Mouse (Mus musculus) G1E-ER4 (cell line): ENCODE results near the gene Gbp2b. TPM values are rescaled to one million over a fixed set of nuclear protein-coding genes. Genes with fewer than 3 reads are reported as not detected.

ENCODE experiments used
- GATA1 ChIP-seq: IDR thresholded peaks from one replicate; pipeline ENCODE4 v1.8.0; 2012; ENCODE audit warnings: low read length, inconsistent platforms
- polyA plus RNA-seq: library from polyadenylated mRNA; stranded (reverse); fragments of >175 nt; gene quantifications from 2 replicates; pipeline ENCODE4 v1.2.3, GENCODE M21; 2012

Gene Gbp2b
- polyA plus RNA-seq, 1 experiment = not detected

DNA sequence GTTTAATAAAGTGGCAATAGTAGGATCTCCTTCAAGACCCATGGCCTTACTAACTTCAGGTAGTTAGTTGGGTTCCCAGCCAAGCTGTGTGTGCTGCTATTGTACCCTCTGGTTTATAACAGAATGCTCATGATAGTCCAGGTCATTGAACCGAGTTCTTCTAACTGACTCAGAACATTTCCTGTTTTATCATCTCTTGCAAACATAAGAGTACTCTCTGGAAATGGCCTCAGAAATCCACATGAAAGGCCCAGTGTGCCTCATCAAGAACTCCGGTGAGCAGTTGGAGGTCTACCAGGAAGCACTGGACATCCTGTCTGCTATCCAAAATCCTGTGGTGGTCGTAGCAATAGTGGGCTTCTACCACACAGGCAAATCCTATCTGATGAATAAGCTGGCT lies 3.3 kb downstream of the Gbp2b start:
- no peak for TF ChIP-seq GATA1

DNA sequence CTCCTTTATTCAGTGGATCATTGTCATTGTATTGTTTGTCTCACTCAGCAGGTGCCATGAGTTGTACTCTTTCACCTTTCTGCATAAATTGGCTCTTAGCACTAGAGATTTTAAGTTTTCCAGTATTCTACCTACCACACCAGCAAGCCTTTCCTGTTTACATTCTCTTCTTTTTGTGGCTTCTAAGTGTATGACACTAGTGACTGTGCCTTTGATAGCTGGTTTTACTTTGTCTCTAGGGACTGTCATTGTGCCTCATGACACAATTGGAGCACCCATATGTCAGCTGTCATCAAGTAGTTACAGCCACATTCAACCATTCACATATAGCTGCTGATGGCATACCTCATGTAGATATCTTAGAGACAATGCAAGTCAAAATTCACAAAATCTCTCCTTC lies 7.0 kb downstream of the Gbp2b start:
- TF ChIP-seq GATA1 = no peak

- TF ChIP-seq GATA1 = no peak
These were observed 24.0 kb downstream of the Gbp2b start for GRCm38 (mm10) chr3:142618658-142619057.

DNA sequence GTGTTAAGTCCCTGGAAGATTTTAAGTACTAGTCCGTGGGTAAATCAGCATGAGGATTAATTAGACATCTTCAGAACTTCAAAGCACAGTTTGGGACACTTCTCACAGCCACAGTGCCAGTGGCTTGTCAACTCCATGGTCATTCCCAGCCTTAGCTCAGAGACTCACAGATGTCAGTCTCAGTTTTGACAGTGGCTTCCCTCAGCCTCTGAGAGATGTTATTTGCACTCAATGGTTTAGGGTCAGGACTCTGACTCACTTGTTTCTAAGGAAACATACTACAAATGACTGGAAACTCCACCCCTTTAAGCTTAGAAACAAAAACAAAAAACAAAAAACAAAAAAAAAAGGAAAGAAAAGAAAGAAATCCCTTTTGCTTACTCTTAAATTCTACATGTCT lies 25.0 kb downstream of the Gbp2b start:
- TF ChIP-seq GATA1 = no peak

GRCm38 (mm10) chr3:142620111-142620955 lies 25.7 kb downstream of the Gbp2b start, which contains the start of gene Gbp2:
Gene Gbp2 (plus strand): TSS chr3:142620602.
- no peak for TF ChIP-seq GATA1

- TF ChIP-seq GATA1 = no peak
These were observed 26.4 kb downstream of the Gbp2b start for GRCm38 (mm10) chr3:142620956-142621562.

DNA sequence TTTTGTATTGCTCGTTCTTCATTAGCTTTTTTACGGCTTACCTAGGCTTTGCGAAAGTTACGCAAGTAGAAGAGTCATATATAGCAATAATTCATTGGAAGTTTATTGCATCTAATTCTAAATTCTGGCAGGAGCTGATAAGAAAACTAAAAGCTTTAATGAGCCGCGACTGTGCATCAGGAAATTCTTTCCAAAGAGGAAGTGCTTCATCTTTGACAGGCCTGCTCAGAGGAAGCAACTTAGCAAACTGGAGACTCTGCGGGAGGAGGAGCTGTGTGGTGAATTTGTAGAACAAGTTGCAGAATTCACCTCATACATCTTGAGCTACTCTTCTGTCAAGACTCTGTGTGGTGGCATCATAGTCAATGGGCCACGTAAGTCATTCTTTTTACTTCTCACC lies 35.7 kb downstream of the Gbp2b start:
- no peak for TF ChIP-seq GATA1

DNA sequence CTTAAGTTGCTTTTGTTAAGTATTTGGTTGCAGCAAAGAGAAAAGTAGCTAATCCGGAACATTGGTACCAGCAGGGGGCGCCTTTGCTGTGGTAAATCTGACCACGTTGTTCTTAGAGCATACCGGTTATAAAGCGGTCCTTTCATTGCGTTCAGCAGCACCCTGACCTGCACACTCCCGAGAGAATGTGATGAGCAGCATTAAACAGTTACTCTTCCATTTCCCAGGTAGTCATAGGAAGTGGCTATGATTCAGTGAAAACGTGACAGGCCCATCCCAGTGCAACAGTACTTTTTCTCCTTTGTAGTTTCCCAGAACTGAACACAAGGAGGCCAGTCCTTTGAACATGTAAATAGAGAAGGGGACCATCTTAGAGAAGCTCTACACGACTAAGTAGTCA lies 45.6 kb downstream of the Gbp2b start:
- no peak for TF ChIP-seq GATA1

DNA sequence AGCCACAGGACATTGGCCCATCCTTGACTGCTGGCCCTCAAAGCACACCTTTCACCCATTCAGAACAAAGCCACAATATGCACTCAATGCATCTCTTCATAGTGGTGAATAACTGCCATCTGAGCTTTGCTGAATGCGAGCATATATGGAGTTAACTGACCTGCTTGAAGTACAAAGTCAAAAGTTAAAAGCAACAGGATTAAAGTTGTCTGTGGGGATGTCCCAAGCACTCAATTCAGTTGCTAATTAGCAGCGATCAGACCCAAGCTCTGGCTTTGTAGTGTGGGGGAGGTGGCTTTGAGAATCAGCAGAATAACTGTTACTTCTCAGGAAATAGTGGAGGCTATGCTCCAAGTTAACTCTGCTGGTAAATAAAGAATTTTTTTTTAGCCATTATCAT lies 55.6 kb downstream of the Gbp2b start:
- no peak for TF ChIP-seq GATA1

DNA sequence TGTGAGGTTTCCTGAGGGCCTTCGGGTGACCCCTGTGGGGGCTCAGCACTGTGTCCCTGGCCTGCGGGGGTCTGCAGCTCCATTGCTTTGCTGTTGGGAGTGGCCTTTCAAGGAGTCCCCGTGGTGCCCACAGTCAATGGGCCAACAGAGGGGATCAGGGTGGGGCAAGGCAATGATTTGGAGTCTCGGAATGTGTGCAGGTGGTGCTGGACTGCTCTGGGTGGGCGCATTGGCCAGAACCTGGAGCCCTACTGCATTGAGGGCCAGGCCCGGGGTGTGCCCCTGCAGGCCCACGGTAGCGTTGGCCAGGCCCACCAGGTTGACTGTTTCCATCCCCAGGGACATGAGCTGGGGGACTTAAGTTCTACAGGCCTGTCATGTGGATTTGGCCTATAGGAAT lies 70.1 kb downstream of the Gbp2b start:
- no peak for TF ChIP-seq GATA1

Other genes with a start within 250 kb of the Gbp2b start
- gene Pdlim5, start 199.2 kb upstream of the Gbp2b start, polyA plus RNA-seq = 30.8 and 38.6 TPM in 2 replicates
- gene Gbp5, start 100.9 kb upstream of the Gbp2b start, polyA plus RNA-seq = not detected in 2 replicates
- not detected in 2 replicates for gene Gbp7, start 64.5 kb upstream of the Gbp2b start, polyA plus RNA-seq
- gene Gbp3, start 34.8 kb upstream of the Gbp2b start, polyA plus RNA-seq = not detected in 2 replicates
- gene Gbp2, start 25.8 kb downstream of the Gbp2b start, polyA plus RNA-seq = not detected in 2 replicates
- gene Kyat3, start 106.2 kb downstream of the Gbp2b start, polyA plus RNA-seq = not detected in 2 replicates
- 3.6 and 3.7 TPM in 2 replicates for gene Gtf2b, start 170.2 kb downstream of the Gbp2b start, polyA plus RNA-seq